Mouse (Mus musculus) intestine, embryonic 14.5 days (tissue): ENCODE data around the gene Ddx19b. TPM values are rescaled to one million over a fixed set of nuclear protein-coding genes. Genes with fewer than 3 reads are reported as not detected.

Source experiments
- ATAC-seq: fragments of 200-750 bp; cut with Nextera tagmentation; replicated peaks from 2 replicates; pipeline ENCODE4 v1.8.0; 2017; ENCODE audit warnings: low read depth, moderate number of reproducible peaks, moderate TSS enrichment, moderate library complexity; ENCODE audit not compliant: low FRiP score, low TSS enrichment
- DNase-seq: peaks from one replicate; pipeline ENCODE4 v3.0.0-alpha.2; 2018; ENCODE audit warnings: low spot score
- H3K27ac ChIP-seq: fragments of 300-500 bp; sonication (generic); 2 replicates; pipeline ENCODE4 v1.5.1; 2014; ENCODE audit warnings: low read depth, mild to moderate bottlenecking, control low read depth
- H3K27me3 ChIP-seq: fragments of 300-500 bp; sonication (generic); replicated peaks from 2 replicates; pipeline ENCODE4 v1.6.1; 2014; ENCODE audit warnings: low read length, control low read depth; ENCODE audit not compliant: control insufficient read depth, insufficient read depth
- H3K36me3 ChIP-seq: fragments of 300-500 bp; sonication (generic); 2 replicates; pipeline ENCODE4 v1.6.1; 2014; ENCODE audit warnings: low read length, control low read depth; ENCODE audit not compliant: control insufficient read depth, insufficient read depth
- H3K4me1 ChIP-seq: fragments of 300-500 bp; sonication (generic); replicated peaks from 2 replicates; pipeline ENCODE4 v1.6.1; 2014; ENCODE audit warnings: low read length, control low read depth, mixed read lengths; ENCODE audit not compliant: control insufficient read depth, insufficient read depth
- H3K4me2 ChIP-seq: fragments of 300-500 bp; sonication (generic); 2 replicates; pipeline ENCODE4 v1.6.1; 2014; ENCODE audit warnings: low read length
- H3K4me3 ChIP-seq: fragments of 300-500 bp; sonication (generic); 2 replicates; pipeline ENCODE4 v1.5.1; 2014; ENCODE audit warnings: low read depth, low read length, control low read depth, mixed read lengths
- H3K9ac ChIP-seq: fragments of 300-500 bp; sonication (generic); 2 replicates; pipeline ENCODE4 v1.6.1; 2014; ENCODE audit warnings: mild to moderate bottlenecking, low read length
- H3K9me3 ChIP-seq: fragments of 300-500 bp; sonication (generic); 2 replicates; pipeline ENCODE4 v1.6.1; 2016; ENCODE audit warnings: low read length, control low read depth; ENCODE audit not compliant: control insufficient read depth
- whole genome bisulfite sequencing: fragments of 180-500 bp; shearing (Covaris S2); extraction: QIAGEN DNeasy Blood & Tissue Kit; methylation state at CpG from one replicate; pipeline ENCODE4 v1.1.7; 2014; 5-methylcytosine and 5-hydroxymethylcytosine counted together
- microRNA-seq: library from miRNA; unstranded; fragments of <30 nt; microRNA quantifications from one replicate; pipeline ENCODE4, GENCODE M21; 2016
- polyA plus RNA-seq: library from polyadenylated mRNA; unstranded; fragments of >200 nt; fragmentation: Nextera tagmentation; extraction: Ambion mirVana; gene quantifications from 2 replicates; pipeline ENCODE4 v1.2.1, GENCODE M21; 2014

The Ddx19b gene
- polyA plus RNA-seq, 1 experiment from 2014 or later, result 7.0 TPM

DNA sequence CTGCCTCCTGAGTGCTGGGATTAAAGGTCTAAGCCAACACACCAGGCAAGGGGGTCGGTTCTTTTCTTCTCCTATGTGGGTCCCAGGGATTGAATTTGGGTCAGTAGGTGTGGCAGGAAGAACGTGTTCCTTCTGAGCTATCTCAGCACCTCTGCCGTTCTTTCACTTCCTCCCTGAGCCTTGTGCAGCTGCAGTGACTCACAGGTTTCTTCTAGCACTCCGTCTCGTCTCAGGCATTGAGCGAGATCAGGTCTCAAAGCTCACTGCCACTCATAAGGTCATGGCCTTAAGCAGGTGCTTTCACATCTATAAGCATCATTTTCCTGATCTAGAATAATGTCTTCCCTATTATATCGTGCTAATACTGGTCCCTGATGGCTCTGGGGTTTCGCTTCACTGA is 76.8 kb downstream of the Ddx19b start:
- WGBS, result 70% methylated on average over 8 of the region's 8 CpGs
- no peak for ATAC-seq
- no peak overlapping the region for H3K27ac ChIP-seq

More for the DNA sequence above, 76.8 kb downstream of the Ddx19b start:
- H3K4me2 ChIP-seq, result no peak overlapping the region
- H3K4me3 ChIP-seq, result no peak overlapping the region
- DNase-seq, result no peak
- H3K27me3 ChIP-seq, result no peaks in the 10 kb centered on the region
- no peaks in the 10 kb centered on the region for H3K9me3 ChIP-seq
- no peak overlapping the region for H3K9ac ChIP-seq
- H3K36me3 ChIP-seq, result peaks cover 28% of the 10 kb centered on the region
- H3K4me1 ChIP-seq, result no peaks in the 10 kb centered on the region

Small RNA genes lying within 50 kb of the gene (microRNA-seq; reads per million reads assigned to microRNA genes)
- gene Gm24103 (not detected), gene Mir3473d (0.42 reads per million)

Other genes starting within 250 kb of the Ddx19b start
- gene Il34, start 225.8 kb downstream of the Ddx19b start, polyA plus RNA-seq, result 1.2 and 1.5 TPM in 2 replicates
- gene Cog4, start 185.2 kb downstream of the Ddx19b start, polyA plus RNA-seq, result 66.0 and 72.3 TPM in 2 replicates
- gene Sf3b3, start 185.0 kb downstream of the Ddx19b start, polyA plus RNA-seq, result 149 and 176 TPM in 2 replicates
- gene Fuk, start 129.3 kb downstream of the Ddx19b start, polyA plus RNA-seq, result 8.2 and 9.6 TPM in 2 replicates
- gene St3gal2, start 111.8 kb downstream of the Ddx19b start, polyA plus RNA-seq, result 11.6 and 13.4 TPM in 2 replicates
- gene Ddx19a, start 34.0 kb downstream of the Ddx19b start, polyA plus RNA-seq, result 19.8 and 20.4 TPM in 2 replicates
- 52.7 and 55.5 TPM in 2 replicates for gene Aars, start 1.4 kb upstream of the Ddx19b start, polyA plus RNA-seq
- 27.7 and 34.5 TPM in 2 replicates for gene Exosc6, start 24.6 kb upstream of the Ddx19b start, polyA plus RNA-seq
- not detected in 2 replicates for gene Clec18a, start 60.7 kb upstream of the Ddx19b start, polyA plus RNA-seq
- 6.3 and 7.1 TPM in 2 replicates for gene Pdpr, start 62.9 kb upstream of the Ddx19b start, polyA plus RNA-seq
- 90.0 and 91.8 TPM in 2 replicates for gene Glg1, start 227.5 kb upstream of the Ddx19b start, polyA plus RNA-seq